Mouse (Mus musculus): Measurements from ENCODE around the gene Cnbd2. TPM values are rescaled to one million over a fixed set of nuclear protein-coding genes. Genes with fewer than 3 reads are reported as not detected.

Gene Cnbd2
- polyA plus RNA-seq, 1 experiment: 0.48 TPM

DNA sequence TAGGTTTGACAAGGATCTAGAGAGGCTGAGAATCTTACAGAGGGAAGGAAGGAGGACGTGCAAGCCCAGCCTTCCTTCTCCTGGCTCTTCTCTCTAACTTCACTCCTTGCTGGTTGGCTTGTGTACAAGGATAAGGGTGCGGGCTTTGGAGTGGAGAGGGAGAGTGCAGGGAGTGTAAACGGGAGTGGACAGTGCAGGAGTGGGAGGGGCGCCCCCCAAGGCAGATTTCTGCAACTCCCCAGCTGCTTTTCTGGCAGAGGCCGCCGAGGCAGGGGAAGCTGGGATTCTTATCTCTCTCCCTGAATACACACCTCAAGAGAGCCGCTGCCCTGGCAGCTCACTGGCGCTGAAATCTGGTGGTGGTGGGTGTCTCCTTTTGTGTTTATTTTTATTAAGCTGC is 110.5 kb downstream of the Cnbd2 start:
- Histone ChIP-seq H3K4me3 (ENCODE audit: low read depth, low read length) (no peak overlapping the region), H3K36me3 (ENCODE audit: control insufficient read depth, insufficient read depth, low read length) (no peaks in the 10 kb centered on the region), H3K27ac (ENCODE audit: insufficient read depth, low read depth, low read length) (no peak overlapping the region), H3K4me1 (ENCODE audit: control insufficient read depth, insufficient read depth, insufficient read length, low read length) (peaks cover 10% of the 10 kb centered on the region), H3K27me3 (ENCODE audit: control insufficient read depth, insufficient read depth, low read length) (0 out of 2 replicates have a peak, but pooled peaks cover 2% of the 10 kb centered on the region)
- WGBS: 4% methylated on average over 7 of the region's 8 CpGs
- no peak for TF ChIP-seq CTCF (IDR thresholded peaks at IDR 0.05; ENCODE audit: extremely low read depth, insufficient read length, insufficient replicate concordance, low read depth, low read length)
- TF ChIP-seq POLR2A (IDR thresholded peaks at IDR 0.05; ENCODE audit: low read depth, low read length): no peak

DNA sequence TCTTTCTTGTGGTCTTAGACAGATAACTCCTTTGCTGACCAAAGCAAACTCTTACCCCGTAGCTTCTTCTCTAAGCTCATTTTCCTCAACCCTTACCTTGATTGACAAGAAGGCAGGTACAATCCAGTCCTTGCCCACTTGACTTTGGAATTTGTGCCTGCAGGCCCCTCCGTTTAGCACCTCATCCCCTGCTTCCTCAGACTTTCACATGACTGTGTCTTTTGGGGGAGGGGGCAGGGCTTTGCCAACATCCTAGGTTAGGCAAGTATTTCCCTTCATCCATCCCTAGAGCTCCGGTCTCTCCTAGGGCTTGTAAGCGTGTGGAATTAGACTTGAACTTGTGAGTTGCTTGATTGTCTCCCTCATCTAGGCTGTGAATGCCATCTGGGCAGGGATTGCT is 111.6 kb downstream of the Cnbd2 start:
- Histone ChIP-seq H3K27me3 (ENCODE audit: control insufficient read depth, insufficient read depth, low read length) (0 out of 2 replicates have a peak, but pooled peaks cover 2% of the 10 kb centered on the region), H3K4me3 (ENCODE audit: low read depth, low read length) (no peak overlapping the region), H3K36me3 (ENCODE audit: control insufficient read depth, insufficient read depth, low read length) (no peaks in the 10 kb centered on the region), H3K4me1 (ENCODE audit: control insufficient read depth, insufficient read depth, insufficient read length, low read length) (peaks cover 7% of the 10 kb centered on the region), H3K27ac (ENCODE audit: insufficient read depth, low read depth, low read length) (no peak overlapping the region)
- TF ChIP-seq CTCF (IDR thresholded peaks at IDR 0.05; ENCODE audit: extremely low read depth, insufficient read length, insufficient replicate concordance, low read depth, low read length) (no peak), POLR2A (IDR thresholded peaks at IDR 0.05; ENCODE audit: low read depth, low read length) (no peak)
- 89% methylated on average over 4 of the region's 4 CpGs for WGBS

Other genes with a start within 250 kb of the Cnbd2 start
- gene Spag4, start 247.1 kb upstream of the Cnbd2 start, polyA plus RNA-seq (2012; rRNA removed): 0.30 and 0.49 TPM in 2 replicates
- 18.6 and 51.2 TPM in 2 replicates for gene Cpne1, start 200.3 kb upstream of the Cnbd2 start, polyA plus RNA-seq (2012; rRNA removed)
- gene Rbm12, start 200.3 kb upstream of the Cnbd2 start, polyA plus RNA-seq (2012; rRNA removed): 3.6 and 10.6 TPM in 2 replicates
- 0.42 and 0.74 TPM in 2 replicates for gene Gm28036, start 185.2 kb upstream of the Cnbd2 start, polyA plus RNA-seq (2012; rRNA removed)
- 162 and 200 TPM in 2 replicates for gene Romo1, start 168.3 kb upstream of the Cnbd2 start, polyA plus RNA-seq (2012; rRNA removed)
- 32.2 and 40.3 TPM in 2 replicates for gene Nfs1, start 168.1 kb upstream of the Cnbd2 start, polyA plus RNA-seq (2012; rRNA removed)
- 35.4 and 49.5 TPM in 2 replicates for gene Rbm39, start 132.1 kb upstream of the Cnbd2 start, polyA plus RNA-seq (2012; rRNA removed)
- 3.0 and 7.1 TPM in 2 replicates for gene Phf20, start 115.8 kb upstream of the Cnbd2 start, polyA plus RNA-seq (2012; rRNA removed)
- gene Scand1, start 405 bp downstream of the Cnbd2 start, polyA plus RNA-seq (2012; rRNA removed): 234 and 518 TPM in 2 replicates
- gene Epb41l1, start 108.6 kb downstream of the Cnbd2 start, polyA plus RNA-seq (2012; rRNA removed): 11.8 and 14.0 TPM in 2 replicates
- gene Aar2, start 235.3 kb downstream of the Cnbd2 start, polyA plus RNA-seq (2012; rRNA removed): 9.5 and 16.8 TPM in 2 replicates